Mouse (Mus musculus) myocyte (in vitro differentiated cells): ENCODE data around the gene Med10. TPM values are rescaled to one million over a fixed set of nuclear protein-coding genes. Genes with fewer than 3 reads are reported as not detected.

ENCODE experiments used
- H3K27me3 ChIP-seq: one replicate; pipeline ENCODE4 v1.6.1; 2011; ENCODE audit not compliant: control insufficient read depth, insufficient read depth, insufficient read length
- H3K36me3 ChIP-seq: one replicate; pipeline ENCODE4 v1.6.1; 2011; ENCODE audit not compliant: control insufficient read depth, insufficient read depth
- H3K4me2 ChIP-seq: one replicate; pipeline ENCODE4 v1.6.1; 2011; ENCODE audit warnings: low read depth, control low read depth
- H3K4me3 ChIP-seq: one replicate; pipeline ENCODE4 v1.5.1; 2011; ENCODE audit warnings: mild to moderate bottlenecking, control low read depth, moderate library complexity
- H3K79me2 ChIP-seq: one replicate; pipeline ENCODE4 v1.6.1; 2011; ENCODE audit not compliant: control insufficient read depth, insufficient read depth
- H3ac ChIP-seq: one replicate; pipeline ENCODE4 v1.6.1; 2011; ENCODE audit not compliant: control insufficient read depth, insufficient read length
- CEBPB ChIP-seq: IDR thresholded peaks from 2 replicates; pipeline ENCODE4 v1.6.1; 2011; ENCODE audit warnings: mild to moderate bottlenecking, moderate library complexity; ENCODE audit not compliant: poor library complexity, insufficient read depth, severe bottlenecking
- E2F4 ChIP-seq: IDR thresholded peaks from one replicate; pipeline ENCODE4 v1.6.1; 2011; ENCODE audit warnings: mild to moderate bottlenecking, control low read depth, moderate library complexity; ENCODE audit not compliant: insufficient read depth
- MAX ChIP-seq: IDR thresholded peaks from one replicate; pipeline ENCODE4 v1.6.1; 2011; ENCODE audit warnings: low read depth, mild to moderate bottlenecking, control low read depth
- MYOD1 ChIP-seq, 3 experiments: IDR thresholded peaks; one replicate each; pipeline ENCODE4 v1.6.1; 2011; ENCODE audit warnings: control low read depth in 2 of 3, low read depth in 2 of 3, mild to moderate bottlenecking in 2 of 3, moderate library complexity in 1 of 3; ENCODE audit not compliant: insufficient read length in 2 of 3, control insufficient read depth in 1 of 3
- MYOG ChIP-seq, 3 experiments: IDR thresholded peaks; one replicate each; pipeline ENCODE4 v1.6.1; 2011; ENCODE audit warnings: control low read depth in 2 of 3, low read depth in 2 of 3, mild to moderate bottlenecking in 2 of 3; ENCODE audit not compliant: insufficient read length in 2 of 3, control insufficient read depth in 1 of 3, insufficient read depth in 1 of 3
- POLR2A ChIP-seq: IDR thresholded peaks from one replicate; pipeline ENCODE4 v1.6.1; 2011; ENCODE audit warnings: low read depth, mild to moderate bottlenecking, control low read depth, moderate library complexity; ENCODE audit not compliant: insufficient read length
- POLR2AphosphoS2 ChIP-seq: IDR thresholded peaks from one replicate; pipeline ENCODE4 v1.6.1; 2011; ENCODE audit warnings: low read depth, control low read depth; ENCODE audit not compliant: insufficient read length
- REST ChIP-seq: IDR thresholded peaks from one replicate; pipeline ENCODE4 v1.6.1; 2011; ENCODE audit warnings: mild to moderate bottlenecking, control low read depth, moderate library complexity; ENCODE audit not compliant: insufficient read depth, insufficient read length
- SRF ChIP-seq: IDR thresholded peaks from one replicate; pipeline ENCODE4 v1.6.1; 2011; ENCODE audit warnings: low read depth; ENCODE audit not compliant: control insufficient read depth, insufficient read length
- TCF12 ChIP-seq: IDR thresholded peaks from one replicate; pipeline ENCODE4 v1.6.1; 2011; ENCODE audit warnings: mild to moderate bottlenecking, control low read depth; ENCODE audit not compliant: poor library complexity, insufficient read depth, severe bottlenecking
- TCF3 ChIP-seq: IDR thresholded peaks from one replicate; pipeline ENCODE4 v1.6.1; 2011; ENCODE audit warnings: low read depth, control low read depth; ENCODE audit not compliant: insufficient read length
- USF1 ChIP-seq: IDR thresholded peaks from one replicate; pipeline ENCODE4 v1.6.1; 2011; ENCODE audit warnings: low read depth, mild to moderate bottlenecking, control low read depth, moderate library complexity
- polyA plus RNA-seq: library from polyadenylated mRNA; unstranded; fragments of >200 nt; fragmentation: generic; extraction: Trizol; gene quantifications from one replicate; pipeline ENCODE4 v1.2.1, GENCODE M21; 2012; ENCODE audit warnings: missing spikeins

The Med10 gene
- polyA plus RNA-seq, 1 experiment = 48.6 TPM

DNA sequence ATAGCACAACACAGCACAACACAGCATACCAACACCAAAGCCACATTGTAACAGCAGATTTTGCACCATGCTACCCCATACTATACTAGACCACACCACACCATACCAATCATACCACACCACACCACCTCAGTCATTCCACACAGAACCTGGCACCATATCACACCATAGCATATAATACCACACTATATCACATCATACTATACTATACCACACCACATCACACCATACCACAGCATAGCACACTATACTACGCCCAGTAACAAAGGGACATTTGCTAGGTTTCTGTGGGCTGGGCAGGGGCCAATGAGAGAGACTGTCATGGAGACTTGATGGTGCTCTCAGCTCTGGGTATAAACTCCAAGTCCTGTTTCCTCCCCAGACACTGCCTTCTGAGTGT, 10.4 kb upstream of the Med10 start:
- peaks cover 7% of the 10 kb centered on the region for H3K27me3 ChIP-seq
- TF ChIP-seq TCF3 = no peak
- TF ChIP-seq CEBPB = no peak
- no peak for TF ChIP-seq SRF
- no peak for TF ChIP-seq E2F4
- no peak for TF ChIP-seq MYOG (IDR thresholded peaks at IDR 0.05; ENCODE audit: control insufficient read depth in 1 of 3, insufficient read depth in 1 of 3, insufficient read length in 2 of 3, low read depth in 2 of 3)
- TF ChIP-seq MAX = no peak
- no peak for TF ChIP-seq REST
- no peak for TF ChIP-seq TCF12
- no peak for TF ChIP-seq POLR2A
- no peak for TF ChIP-seq USF1
- no peak for TF ChIP-seq MYOD1 (IDR thresholded peaks at IDR 0.05; ENCODE audit: control insufficient read depth in 1 of 3, insufficient read length in 2 of 3, low read depth in 2 of 3)
- no peak for TF ChIP-seq POLR2AphosphoS2
- H3K4me3 ChIP-seq = no peak overlapping the region
- H3ac ChIP-seq = no peak overlapping the region
- H3K4me2 ChIP-seq = no peak overlapping the region
- no peaks in the 10 kb centered on the region for H3K36me3 ChIP-seq
- no peaks in the 10 kb centered on the region for H3K79me2 ChIP-seq

DNA sequence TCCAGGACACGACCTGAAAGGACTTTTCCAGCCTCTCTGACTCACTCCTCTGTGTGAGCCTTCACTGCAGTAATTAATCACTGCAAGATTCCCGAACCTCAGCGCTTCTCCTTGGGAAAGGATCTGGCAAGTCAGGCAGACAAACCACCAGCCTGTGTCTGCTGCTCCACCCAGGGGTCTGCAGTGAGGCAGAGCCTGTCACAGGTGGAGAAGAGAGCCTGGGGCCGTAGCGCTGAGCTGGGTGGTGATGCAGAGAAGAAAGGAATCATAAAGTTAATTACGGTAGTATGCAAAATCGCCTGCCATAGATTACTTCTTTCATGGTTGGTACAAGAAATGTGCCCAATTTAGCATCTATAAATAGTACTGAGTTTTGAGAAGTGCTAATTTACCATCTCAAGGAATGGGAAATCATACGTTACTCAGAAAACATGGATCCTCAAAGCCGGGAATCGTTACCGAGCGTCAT, 9.6 kb upstream of the Med10 start:
- TF ChIP-seq TCF12 (no peak), USF1 (no peak), REST (no peak), POLR2A (no peak), SRF (no peak), TCF3 (no peak), MYOD1 (IDR thresholded peaks at IDR 0.05; ENCODE audit: control insufficient read depth in 1 of 3, insufficient read length in 2 of 3, low read depth in 2 of 3) (no peak), POLR2AphosphoS2 (no peak)
- Histone ChIP-seq H3K4me2 (no peak overlapping the region), H3K36me3 (no peaks in the 10 kb centered on the region), H3K4me3 (no peak overlapping the region), H3K27me3 (peaks cover 4% of the 10 kb centered on the region), H3K79me2 (no peaks in the 10 kb centered on the region), H3ac (no peak overlapping the region)

DNA sequence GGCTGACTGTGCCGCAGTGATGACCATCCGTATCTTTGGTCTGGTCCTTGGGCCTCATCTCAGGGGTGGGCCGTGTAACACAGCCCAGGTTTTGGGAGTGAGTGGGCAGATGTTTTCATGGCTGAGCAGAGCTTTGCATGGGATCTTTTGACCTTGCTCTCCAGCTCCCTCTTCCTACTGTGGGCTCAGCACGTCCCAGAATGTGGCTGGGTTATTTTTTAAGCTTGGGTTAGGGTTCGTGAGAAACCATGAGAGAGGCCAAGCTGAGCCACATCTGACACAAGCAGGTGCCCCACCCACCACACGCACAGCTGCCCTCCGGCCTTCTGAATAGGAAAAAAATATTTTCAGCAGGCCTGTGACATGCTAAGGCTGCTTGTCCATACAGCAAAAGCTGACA, 7.4 kb upstream of the Med10 start:
- TF ChIP-seq E2F4 (no peak), MYOD1 (IDR thresholded peaks at IDR 0.05; ENCODE audit: control insufficient read depth in 1 of 3, insufficient read length in 2 of 3, low read depth in 2 of 3) (peak in 2 of 3 experiments; percentile 37 to 66), TCF12 (peak; percentile 24), SRF (no peak), MYOG (IDR thresholded peaks at IDR 0.05; ENCODE audit: control insufficient read depth in 1 of 3, insufficient read depth in 1 of 3, insufficient read length in 2 of 3, low read depth in 2 of 3) (peak in 2 of 3 experiments; percentile 53 to 63)
- Histone ChIP-seq H3K79me2 (no peaks in the 10 kb centered on the region), H3K27me3 (no peaks in the 10 kb centered on the region), H3ac (no peak overlapping the region), H3K4me3 (no peak overlapping the region), H3K36me3 (no peaks in the 10 kb centered on the region), H3K4me2 (no peak overlapping the region)

DNA sequence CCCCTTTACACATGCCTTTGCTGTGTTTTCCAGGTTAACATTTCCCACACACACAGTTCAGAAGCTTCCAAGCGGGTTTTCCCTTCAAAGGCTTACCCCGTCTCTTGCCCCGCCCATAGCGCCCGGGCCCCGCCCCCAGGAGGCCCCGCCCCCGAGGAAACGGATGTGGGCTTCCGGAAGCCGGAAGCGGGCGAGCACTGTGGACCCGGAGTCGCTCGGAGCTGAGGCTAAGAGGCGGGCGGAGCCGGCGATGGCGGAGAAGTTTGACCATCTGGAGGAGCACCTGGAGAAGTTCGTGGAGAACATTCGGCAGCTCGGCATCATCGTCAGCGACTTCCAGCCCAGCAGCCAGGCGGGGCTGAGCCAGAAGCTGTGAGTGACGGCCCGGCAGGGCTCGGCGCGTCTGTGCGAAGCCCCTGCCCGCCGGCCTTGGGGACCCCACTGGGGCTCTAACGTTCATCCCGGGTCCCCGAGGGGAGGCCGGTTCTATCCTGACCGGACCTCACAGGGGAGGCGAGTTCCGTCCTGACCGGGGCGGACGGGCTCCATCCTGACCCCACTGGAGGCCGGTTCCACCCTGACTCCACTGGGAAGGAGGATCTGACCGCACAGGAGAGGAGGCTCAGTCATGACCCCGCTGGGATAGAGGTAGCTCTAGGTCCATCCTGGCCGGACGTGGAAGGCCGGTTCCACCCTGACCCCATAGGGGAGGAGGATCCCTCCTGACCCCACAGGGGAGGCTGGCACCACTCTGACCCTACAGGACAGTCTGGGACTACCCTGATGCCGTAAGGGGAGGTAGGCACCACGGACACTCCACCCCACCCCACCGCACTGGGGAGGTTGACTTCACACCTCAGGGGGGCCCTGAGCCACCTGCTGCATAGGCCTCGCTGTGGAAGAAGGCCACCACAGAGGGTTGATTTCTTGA, 7.8 kb downstream of the Med10 start:
- Histone ChIP-seq H3K4me2 (peak overlapping the region; percentile 69), H3K79me2 (peaks cover 15% of the 10 kb centered on the region), H3K27me3 (no peaks in the 10 kb centered on the region), H3K4me3 (peak overlapping the region; percentile 87), H3ac (peak overlapping the region; percentile 43), H3K36me3 (peaks cover under 1% of the 10 kb centered on the region)
- peak; percentile 58 for TF ChIP-seq POLR2AphosphoS2
- TF ChIP-seq POLR2A = peak; percentile 62
- no peak for TF ChIP-seq MAX

DNA sequence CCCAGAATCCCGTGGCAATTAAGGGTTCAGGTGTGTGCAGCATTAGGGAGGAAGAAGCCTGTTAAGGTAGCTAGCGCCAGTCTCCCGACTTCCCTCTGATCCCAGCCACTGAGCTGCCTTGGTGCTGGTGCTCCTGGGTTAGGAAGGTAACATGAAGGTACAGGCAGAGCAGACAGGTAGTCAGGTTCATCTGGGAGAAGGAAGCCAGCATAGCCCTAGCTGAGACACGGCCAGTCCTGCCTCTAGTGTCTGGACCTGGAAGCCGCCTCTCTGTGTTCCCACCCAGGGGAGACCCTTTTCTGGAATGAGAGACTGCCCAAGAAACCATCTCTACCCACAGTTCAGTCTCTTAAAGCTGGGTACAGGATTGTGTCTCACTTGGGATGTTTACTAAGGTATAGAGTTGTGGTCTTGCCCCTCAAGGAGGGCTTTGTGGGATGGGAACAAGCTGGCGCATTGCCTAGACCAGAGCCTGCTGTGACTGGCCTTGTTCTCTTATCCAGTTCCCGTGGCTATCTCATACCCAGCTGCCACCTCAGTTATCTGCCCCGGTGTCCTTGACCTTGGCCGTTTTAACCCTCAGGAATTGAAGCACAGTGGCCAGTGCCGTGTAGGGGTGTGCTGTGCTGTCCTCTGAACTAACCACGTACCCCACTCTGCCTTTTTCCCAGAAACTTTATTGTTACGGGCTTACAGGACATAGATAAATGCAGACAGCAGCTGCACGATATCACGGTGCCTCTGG, 8.9 kb downstream of the Med10 start:
- no peaks in the 10 kb centered on the region for H3K27me3 ChIP-seq
- H3K4me2 ChIP-seq = peak overlapping the region; percentile 69
- H3K36me3 ChIP-seq = peaks cover 11% of the 10 kb centered on the region
- peak overlapping the region; percentile 87 for H3K4me3 ChIP-seq
- H3K79me2 ChIP-seq = peaks cover 15% of the 10 kb centered on the region
- H3ac ChIP-seq = no peak overlapping the region
- no peak for TF ChIP-seq E2F4
- no peak for TF ChIP-seq MAX
- TF ChIP-seq TCF3 = no peak
- no peak for TF ChIP-seq POLR2A
- TF ChIP-seq POLR2AphosphoS2 = no peak
- no peak for TF ChIP-seq TCF12
- no peak for TF ChIP-seq REST
- no peak for TF ChIP-seq SRF
- no peak for TF ChIP-seq MYOD1 (IDR thresholded peaks at IDR 0.05; ENCODE audit: control insufficient read depth in 1 of 3, insufficient read length in 2 of 3, low read depth in 2 of 3)
- TF ChIP-seq MYOG (IDR thresholded peaks at IDR 0.05; ENCODE audit: control insufficient read depth in 1 of 3, insufficient read depth in 1 of 3, insufficient read length in 2 of 3, low read depth in 2 of 3) = no peak
- TF ChIP-seq CEBPB = no peak
- no peak for TF ChIP-seq USF1
